In genomic region chr7:130645332-130645993, GRCm38 (mm10) we compare ENCODE assay signal across 8 mouse cellular contexts.
DNase-seq lines count a peak whose midpoint lies in the region; ATAC-seq lines count a peak whose summit lies in the region.

No protein-coding gene starts in this region.

- H3K9me3 ChIP-seq in hindbrain, embryonic 15.5 days, result no peaks in the 10 kb centered on the region
- no peaks in the 10 kb centered on the region for H3K9me3 ChIP-seq in lung, embryonic 16.5 days (ENCODE audit: control insufficient read depth, low read length)

- peak overlapping the region; percentile 36 for H3K9ac ChIP-seq in hindbrain, embryonic 15.5 days
- peak overlapping the region; percentile 86 for H3K9ac ChIP-seq in lung, embryonic 16.5 days (ENCODE audit: low read length)

- ATAC-seq in hindbrain, embryonic 15.5 days (ENCODE audit: low FRiP score, low read depth), result no peak
- ATAC-seq in lung, embryonic 16.5 days (ENCODE audit: low read depth), result peak; percentile 48

- WGBS in hindbrain, embryonic 15.5 days, result 24% methylated on average over 15 of the region's 15 CpGs
- 8% methylated on average over 15 of the region's 15 CpGs for WGBS in lung, embryonic 16.5 days

- H3K36me3 ChIP-seq in hindbrain, embryonic 15.5 days, result no peaks in the 10 kb centered on the region
- no peaks in the 10 kb centered on the region for H3K36me3 ChIP-seq in lung, embryonic 16.5 days (ENCODE audit: control insufficient read depth, insufficient read depth, low read length)

- H3K4me2 ChIP-seq in hindbrain, embryonic 15.5 days, result peak overlapping the region; percentile 96
- H3K4me2 ChIP-seq in lung, embryonic 16.5 days (ENCODE audit: low read depth, low read length), result peak overlapping the region; percentile 68

- H3K4me1 ChIP-seq in hindbrain, embryonic 15.5 days (replicated peaks), result peaks cover 24% of the 10 kb centered on the region
- H3K4me1 ChIP-seq in lung, embryonic 16.5 days (replicated peaks; ENCODE audit: control insufficient read depth, insufficient read depth, low read length), result peaks cover 38% of the 10 kb centered on the region

- peak; percentile 15 to 18 for DNase-seq in spleen, postnatal 10 days (ENCODE audit: low spot score in 2 of 2)
- DNase-seq in spleen, postnatal 4 days (ENCODE audit: low spot score in 2 of 2), result no peak
- peak; percentile 15 for DNase-seq in c-Kit-positive CD71-positive TER-119-negative erythroid progenitor cells, embryonic 14.5 days (ENCODE audit: low read depth)
- peak; percentile 69 for DNase-seq in testis, postnatal 14 days (ENCODE audit: low spot score)
- DNase-seq in layer of hippocampus, adult 8-10 months (ENCODE audit: low spot score in 2 of 2), result no peak
- no peak for DNase-seq in adrenal gland, postnatal 36 days

- peak overlapping the region; percentile 47 for H3K4me3 ChIP-seq in hindbrain, embryonic 15.5 days
- peak overlapping the region; percentile 77 for H3K4me3 ChIP-seq in lung, embryonic 16.5 days (ENCODE audit: low read length)

- peaks cover 17% of the 10 kb centered on the region; the same call in 1 of the 2 replicates for H3K27me3 ChIP-seq in hindbrain, embryonic 15.5 days
- no peaks in the 10 kb centered on the region for H3K27me3 ChIP-seq in lung, embryonic 16.5 days (ENCODE audit: control insufficient read depth, insufficient read depth, low read depth, low read length)

- H3K27ac ChIP-seq in hindbrain, embryonic 15.5 days (replicated peaks), result 0 out of 2 replicates have a peak overlapping the region, but pooled peaks have one; percentile 67
- peak overlapping the region; percentile 99 for H3K27ac ChIP-seq in lung, embryonic 16.5 days (ENCODE audit: low read length)

Comparison
In these comparisons a context has a peak if more than half of its experiments do, and no peak if none do; other contexts are left out.
1. DNase-seq: peak in spleen, postnatal 10 days (2 of 2), c-Kit-positive CD71-positive TER-119-negative erythroid progenitor cells, embryonic 14.5 days (single experiment) and testis, postnatal 14 days (single experiment); none in spleen, postnatal 4 days (0 of 2), layer of hippocampus, adult 8-10 months (0 of 2) and adrenal gland, postnatal 36 days (0 of 2).